Mouse (Mus musculus): ENCODE data around the gene Tmsb15b1.
"Not testable (repeated sequence)": the region's sequence is repeated elsewhere in the genome, so short reads cannot be mapped to it uniquely, and the experiment has no call there.

The Tmsb15b1 gene

GRCm38 (mm10) chrX:136976424-136977084, at the start of gene Tmsb15b1, which contains the start of gene Tmsb15l:
TSS of gene Tmsb15b1 (minus strand) at chrX:136976874.
TSS of gene Tmsb15l (minus strand) at chrX:136976869.
- DNase-seq = peak; percentile 92

DNA sequence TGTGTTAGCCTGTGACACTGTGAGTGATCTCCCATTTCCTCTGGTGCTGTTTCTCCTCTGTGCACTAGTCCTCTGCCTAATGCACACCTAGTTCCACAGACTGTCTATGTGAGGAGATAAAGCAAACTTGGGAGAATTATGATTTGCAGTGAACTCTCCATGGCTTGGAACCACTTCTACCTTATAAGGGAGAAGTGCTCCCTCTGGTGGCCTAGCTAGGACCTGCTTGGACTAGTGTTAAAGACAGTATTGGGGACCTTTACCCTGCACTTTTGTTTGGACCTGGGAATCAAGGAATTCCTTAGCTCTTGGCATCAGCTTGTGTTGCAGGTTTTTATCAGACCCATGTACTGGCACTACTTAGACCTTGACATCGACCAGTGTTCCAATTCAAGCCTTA, 42.6 kb upstream of the Tmsb15b1 start:
- DNase-seq = peak; percentile 70

- DNase-seq = no peak
Measured at GRCm38 (mm10) chrX:137017668-137018067, 41.0 kb upstream of the Tmsb15b1 start.

DNA sequence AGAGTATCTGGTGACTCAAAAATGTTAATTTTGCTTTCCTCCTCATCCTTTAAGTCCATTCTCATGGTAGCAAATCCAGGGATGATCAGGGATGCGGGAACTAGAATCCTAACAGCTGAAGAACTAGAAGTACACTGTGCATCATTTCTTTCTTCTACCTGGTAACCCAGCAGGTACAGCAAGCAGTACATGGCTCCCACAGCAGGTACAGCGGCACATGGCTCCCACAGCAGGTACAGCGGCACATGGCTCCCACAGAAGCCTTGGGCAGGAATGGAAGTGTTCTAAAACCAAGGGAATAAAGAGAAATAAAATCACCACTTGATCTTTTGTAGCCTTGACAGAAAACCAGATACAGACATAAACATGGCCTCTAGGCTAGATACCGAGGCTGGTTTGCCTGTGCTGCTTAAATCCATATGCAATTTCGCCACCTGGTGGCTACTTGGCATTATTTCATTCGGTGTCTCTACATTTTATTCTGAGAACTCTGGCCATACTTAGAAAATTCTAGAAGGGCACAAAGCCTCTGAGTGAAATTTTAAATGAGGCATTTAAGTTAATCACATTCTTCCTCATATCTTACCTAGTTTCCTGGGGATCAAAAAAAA, 38.5 kb upstream of the Tmsb15b1 start:
- DNase-seq = peak; percentile 75

DNA sequence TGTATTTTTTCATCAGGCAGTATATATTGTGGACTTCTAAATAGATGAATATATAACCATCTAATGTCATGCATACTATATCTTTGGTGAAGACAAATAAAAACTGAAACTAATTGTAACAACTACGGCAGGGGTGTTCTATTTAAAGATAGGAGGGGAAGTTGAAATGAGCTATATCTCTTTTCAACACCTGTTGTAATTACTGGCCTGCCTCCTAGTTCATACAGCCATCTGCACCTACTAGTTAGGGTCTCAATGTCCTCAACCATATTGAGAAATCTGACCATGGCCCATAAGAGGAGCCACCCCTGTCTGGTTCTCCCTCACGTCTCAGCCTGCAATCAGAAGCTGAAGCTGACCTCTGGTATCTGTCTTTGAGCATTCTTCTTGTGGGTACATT, 19.6 kb upstream of the Tmsb15b1 start:
- DNase-seq = no peak

- peak; percentile 68 for DNase-seq
Measured at GRCm38 (mm10) chrX:136993641-136994040, 17.0 kb upstream of the Tmsb15b1 start.

DNA sequence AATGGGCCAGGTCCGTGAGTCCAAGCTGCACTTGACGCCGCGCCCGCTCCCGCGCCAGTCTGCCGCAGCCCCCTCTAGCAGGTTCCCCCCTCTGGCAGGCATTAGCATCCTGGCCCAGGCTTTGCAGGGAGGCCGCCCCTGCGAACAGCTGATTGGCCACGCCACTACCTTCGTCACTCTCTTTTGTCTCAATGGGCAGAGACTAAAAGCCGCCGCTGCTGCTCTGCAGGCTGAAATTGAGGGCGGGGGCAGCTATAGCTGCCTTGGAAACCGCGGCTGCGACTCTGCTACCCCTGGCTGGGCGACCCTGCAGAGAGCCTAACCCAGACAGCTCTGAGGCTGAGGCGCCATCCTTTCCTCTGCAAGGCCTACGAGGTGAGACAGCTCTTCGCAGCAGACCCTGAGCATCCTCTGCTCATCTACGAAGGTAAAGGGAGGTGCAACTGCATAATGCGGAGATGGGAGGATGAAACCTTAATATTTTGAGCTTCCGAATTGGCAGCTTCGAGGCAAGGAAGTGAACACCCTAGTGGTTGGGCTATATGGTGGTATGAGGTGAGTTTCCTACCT, 16.4 kb upstream of the Tmsb15b1 start, which contains the start of gene Zcchc18:
TSS of gene Zcchc18 (plus strand) at position 178 of the 570 bp plus-strand sequence.
- DNase-seq = peak; percentile 93

GRCm38 (mm10) chrX:136992191-136992965, 15.7 kb upstream of the Tmsb15b1 start:
- DNase-seq = peak; percentile 14

DNA sequence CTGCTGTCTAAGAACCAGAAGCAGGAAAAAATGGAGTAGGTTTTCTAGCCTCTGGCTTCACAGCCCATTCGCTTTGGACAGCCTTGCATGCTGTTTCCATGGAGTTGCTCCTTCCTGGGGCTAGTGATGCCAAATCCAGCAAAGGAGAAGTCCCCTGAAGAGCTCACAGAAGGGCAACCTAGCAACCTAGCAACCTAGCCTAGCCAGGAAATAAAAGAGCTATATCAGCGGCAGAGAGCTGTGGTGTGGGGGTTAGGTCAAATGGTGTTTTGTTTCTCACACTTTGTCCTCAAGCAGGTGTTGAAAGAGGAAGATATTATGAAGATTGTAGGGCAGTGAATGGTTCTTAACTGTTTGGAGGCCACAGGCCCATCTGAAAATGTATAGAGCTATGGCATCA, 14.6 kb upstream of the Tmsb15b1 start:
- no peak for DNase-seq

DNA sequence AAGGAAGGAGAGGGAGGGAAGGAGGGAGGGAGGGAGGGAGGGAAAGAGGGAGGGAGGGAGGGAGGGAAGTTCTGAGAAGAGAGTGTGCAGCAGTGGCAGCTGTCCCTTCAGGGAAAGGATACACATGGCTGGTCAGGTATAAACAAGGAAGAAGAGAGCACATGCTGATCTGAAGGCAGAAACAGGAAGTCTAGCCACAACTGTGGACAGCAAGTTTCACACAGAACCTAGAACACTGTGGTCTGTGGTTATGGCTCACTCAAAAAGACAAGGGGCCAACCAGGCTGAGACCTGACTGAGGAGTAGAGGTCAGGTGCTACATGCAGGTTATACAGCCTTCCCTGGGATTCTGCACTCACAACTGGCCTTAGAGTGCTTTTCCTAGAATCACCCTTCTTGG, 9.4 kb upstream of the Tmsb15b1 start:
- DNase-seq = no peak

DNA sequence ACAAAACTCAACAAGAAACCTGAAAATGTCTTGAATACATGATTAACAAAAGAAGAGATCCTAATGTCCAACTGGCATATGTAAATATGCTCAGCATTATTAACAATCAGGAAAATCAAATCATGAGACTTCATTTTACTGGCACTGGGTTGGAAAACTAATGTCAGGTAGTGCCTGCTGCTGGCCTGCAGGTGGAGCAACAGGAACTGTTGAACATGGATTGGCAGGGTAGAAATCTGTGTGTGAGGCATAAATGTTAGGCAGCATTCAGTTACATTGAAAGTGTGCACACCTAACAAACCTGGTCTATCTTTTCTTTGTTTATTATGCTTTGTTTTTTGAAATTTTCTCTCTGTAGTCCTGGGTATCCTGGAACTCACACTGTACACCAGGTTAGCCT, 1.9 kb upstream of the Tmsb15b1 start:
- DNase-seq = peak; percentile 15

GRCm38 (mm10) chrX:136975397-136975796, 1.3 kb downstream of the Tmsb15b1 start, which contains the start of gene Tmsb15b2:
TSS of gene Tmsb15b2 (minus strand) at chrX:136975497.
- not testable (repeated sequence) for DNase-seq

GRCm38 (mm10) chrX:136959688-136960087, 17.0 kb downstream of the Tmsb15b1 start:
- peak; percentile 27 for DNase-seq

GRCm38 (mm10) chrX:136958300-136958699, 18.4 kb downstream of the Tmsb15b1 start:
- not testable (repeated sequence) for DNase-seq

DNA sequence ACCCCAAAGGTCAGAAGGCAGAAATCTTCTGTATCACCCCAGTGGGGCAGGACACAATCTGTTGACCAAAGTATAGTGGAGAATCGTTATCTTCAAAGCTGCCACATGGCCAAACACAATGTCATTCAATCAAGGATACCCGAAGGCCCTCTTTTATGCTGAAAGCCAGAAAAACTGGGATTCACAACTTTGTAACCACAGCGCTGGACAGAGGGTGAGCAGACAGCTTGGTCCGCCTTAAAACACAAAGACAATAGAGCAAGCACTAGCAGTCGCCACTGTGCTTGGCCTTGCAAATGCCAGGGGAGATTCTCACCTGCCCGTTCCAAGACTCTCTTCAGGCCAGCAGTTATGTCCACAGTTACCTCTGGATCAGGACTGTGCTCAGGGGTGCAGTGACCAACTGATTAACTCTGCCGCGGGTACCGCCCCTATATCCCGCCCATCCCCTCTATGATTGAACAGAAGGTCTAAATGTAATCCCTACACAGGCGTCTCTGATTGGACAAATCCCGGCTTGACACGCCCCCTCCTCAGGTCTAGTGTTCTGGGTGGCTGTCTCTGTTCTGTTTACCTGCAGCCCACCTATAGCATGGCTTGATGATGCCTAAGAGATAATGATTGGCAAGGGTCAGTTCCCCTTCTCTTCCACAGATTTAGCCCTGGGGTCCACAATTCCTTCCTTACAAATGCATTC, 18.9 kb downstream of the Tmsb15b1 start:
- DNase-seq = peak; percentile 86

DNA sequence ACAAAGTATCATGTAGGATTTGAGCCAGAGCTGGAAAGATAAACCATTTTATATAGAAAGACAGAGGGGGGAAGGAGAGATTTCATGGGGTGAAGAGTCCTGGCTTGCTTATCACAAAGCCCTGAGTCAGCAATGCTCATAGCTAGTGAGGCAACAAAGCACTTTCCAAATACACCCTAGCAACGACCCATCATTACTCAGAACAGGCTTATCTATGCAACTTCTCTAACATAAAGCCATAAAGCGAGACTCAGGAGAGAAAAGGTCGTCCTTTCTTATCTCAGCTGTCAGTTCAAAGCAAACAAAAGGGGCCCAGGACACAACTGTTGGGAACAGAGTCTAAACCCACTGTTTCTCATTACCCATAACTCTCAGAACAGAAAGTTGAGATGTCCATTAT, 38.7 kb downstream of the Tmsb15b1 start:
- no peak for DNase-seq

DNA sequence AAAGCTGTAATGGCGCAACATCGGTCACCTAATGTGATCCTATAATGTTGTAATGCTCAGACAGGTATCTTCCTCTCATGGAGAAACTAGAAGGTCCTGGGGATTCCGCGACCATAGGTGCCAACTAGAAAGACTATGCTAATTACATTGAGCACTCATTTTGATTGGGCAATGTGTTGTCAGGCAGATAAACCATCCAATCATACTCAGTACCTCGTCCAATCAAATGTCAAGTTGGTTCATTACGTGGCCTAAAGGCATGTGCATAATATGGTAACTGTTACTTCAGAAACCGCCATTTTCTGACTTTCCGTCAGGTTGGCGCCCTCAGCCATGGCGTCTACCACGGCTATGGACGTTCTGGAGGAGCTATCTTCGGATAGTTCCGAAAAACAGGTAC, 49.6 kb downstream of the Tmsb15b1 start, which contains the start of gene H2bfm:
TSS of gene H2bfm (plus strand) at position 295 of the 400 bp plus-strand sequence.
- no peak for DNase-seq

DNA sequence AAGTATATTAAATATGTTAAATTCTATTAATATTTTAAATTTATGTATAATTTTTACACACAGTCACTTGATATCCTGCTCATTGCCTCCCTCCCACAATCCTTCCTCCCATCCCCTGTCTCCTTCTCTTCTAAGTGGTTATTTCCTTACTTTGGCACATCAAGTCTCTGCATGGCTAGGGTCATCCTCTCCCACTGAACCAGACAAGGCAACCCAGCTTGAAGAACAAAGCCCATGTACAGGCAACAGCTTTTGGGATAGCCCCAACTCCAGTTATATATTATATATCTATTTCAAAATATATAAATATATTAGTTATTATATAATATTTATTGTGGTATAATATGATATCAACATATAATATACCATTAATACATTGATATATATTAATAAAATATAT, 50.8 kb downstream of the Tmsb15b1 start:
- no peak for DNase-seq

Measured in retina, postnatal 1 day (tissue).